Mouse (Mus musculus) cerebellum, adult 18-20 months (tissue): ENCODE data around the gene Gm47955.
A peak's percentile ranks its signal among the peaks of the same experiment; 100 is the strongest.
"Not testable (repeated sequence)": the region's sequence is repeated elsewhere in the genome, so short reads cannot be mapped to it uniquely, and the experiment has no call there.

ENCODE experiments used
- DNase-seq, 2 experiments: peaks; one replicate each; pipeline ENCODE4 v3.0.0; 2021

Gene Gm47955

GRCm38 (mm10) chr1:82959870-82960385 is at the start of gene Gm47955:
Gene Gm47955, plus strand, starts transcription at chr1:82960286.
- no peak for DNase-seq

GRCm38 (mm10) chr1:82913025-82913424 is 47.1 kb upstream of the Gm47955 start, which contains the start of gene A030005L19Rik:
Gene A030005L19Rik, plus strand, starts transcription at chr1:82913325.
- no peak for DNase-seq

- DNase-seq: not testable (repeated sequence)
These were observed 46.7 kb upstream of the Gm47955 start for GRCm38 (mm10) chr1:82913434-82913833.

GRCm38 (mm10) chr1:82924650-82925049 is 35.4 kb upstream of the Gm47955 start, which contains the start of gene A030014E15Rik:
Gene A030014E15Rik, plus strand, starts transcription at chr1:82924917.
- DNase-seq: no peak

GRCm38 (mm10) chr1:82930558-82930957 is 29.5 kb upstream of the Gm47955 start:
- DNase-seq: not testable (repeated sequence)

- DNase-seq: not testable (repeated sequence)
These were observed 28.8 kb upstream of the Gm47955 start, which contains the start of gene Gm6217 for GRCm38 (mm10) chr1:82931326-82931725. Gene Gm6217, minus strand, starts transcription at chr1:82931399.

GRCm38 (mm10) chr1:82938666-82939065 is 21.4 kb upstream of the Gm47955 start:
- no peak for DNase-seq

GRCm38 (mm10) chr1:82942505-82942904 is 17.6 kb upstream of the Gm47955 start:
- not testable (repeated sequence) for DNase-seq

- not testable (repeated sequence) for DNase-seq
These were observed 16.8 kb upstream of the Gm47955 start, which contains the start of gene A030003K21Rik for GRCm38 (mm10) chr1:82943295-82943694. Gene A030003K21Rik, minus strand, starts transcription at chr1:82943388.

- DNase-seq: not testable (repeated sequence)
These were observed 14.1 kb upstream of the Gm47955 start for GRCm38 (mm10) chr1:82946029-82946428.

GRCm38 (mm10) chr1:82948601-82949000 is 11.5 kb upstream of the Gm47955 start:
- DNase-seq: no peak

GRCm38 (mm10) chr1:82955913-82956312 is 4.2 kb upstream of the Gm47955 start, which contains the start of gene Gm7544:
Gene Gm7544, minus strand, starts transcription at chr1:82956013.
- not testable (repeated sequence) for DNase-seq

- DNase-seq: no peak
These were observed 6.3 kb downstream of the Gm47955 start for GRCm38 (mm10) chr1:82966413-82966812.

- no peak for DNase-seq
These were observed 12.0 kb downstream of the Gm47955 start for GRCm38 (mm10) chr1:82972046-82972445.

GRCm38 (mm10) chr1:82973244-82973643 is 13.2 kb downstream of the Gm47955 start:
- DNase-seq: no peak

- DNase-seq: no peak
These were observed 13.8 kb downstream of the Gm47955 start for GRCm38 (mm10) chr1:82973901-82974300.

- DNase-seq: no peak
These were observed 14.3 kb downstream of the Gm47955 start for GRCm38 (mm10) chr1:82974342-82974741.

GRCm38 (mm10) chr1:82975750-82976149 is 15.7 kb downstream of the Gm47955 start:
- no peak for DNase-seq

GRCm38 (mm10) chr1:82977840-82978239 is 17.8 kb downstream of the Gm47955 start:
- no peak for DNase-seq

- no peak for DNase-seq
These were observed 26.7 kb downstream of the Gm47955 start for GRCm38 (mm10) chr1:82986738-82987137.

GRCm38 (mm10) chr1:82987530-82988198 is 27.6 kb downstream of the Gm47955 start:
- DNase-seq: peak; percentile 23 to 53

GRCm38 (mm10) chr1:82991062-82991461 is 31.0 kb downstream of the Gm47955 start:
- no peak for DNase-seq

GRCm38 (mm10) chr1:82991596-82991995 is 31.5 kb downstream of the Gm47955 start:
- DNase-seq: no peak

GRCm38 (mm10) chr1:82992093-82992492 is 32.0 kb downstream of the Gm47955 start:
- no peak for DNase-seq
